Mouse (Mus musculus): ENCODE data around the gene Gdf15. TPM values are rescaled to one million over a fixed set of nuclear protein-coding genes. Genes with fewer than 3 reads are reported as not detected.

The Gdf15 gene
- polyA plus RNA-seq, 2 experiments, result 0.18 to 0.47 TPM

DNA sequence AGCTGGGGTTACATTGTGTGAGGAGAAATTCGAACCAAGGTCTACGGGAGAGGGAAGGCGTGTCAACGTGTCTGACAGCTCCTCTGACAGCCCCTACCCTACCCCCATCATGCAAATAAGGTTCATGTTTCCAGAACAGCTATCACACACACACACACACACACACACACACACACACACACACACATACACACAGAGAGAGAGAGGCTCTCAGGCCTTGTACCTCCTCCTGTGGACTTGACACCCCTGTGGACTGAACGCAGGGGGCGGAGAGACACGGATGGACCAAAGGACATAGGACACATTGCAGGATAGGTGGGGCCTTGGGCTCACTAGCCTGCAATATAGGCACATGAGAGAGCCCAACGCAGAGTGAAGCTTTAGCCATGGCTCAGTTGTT, 4.6 kb upstream of the Gdf15 start:
- H3K4me3 ChIP-seq (replicated peaks; ENCODE audit: low read length), result no peak overlapping the region
- ATAC-seq (ENCODE audit: low FRiP score, low read depth) (no peak), DNase-seq (ENCODE audit: low spot score) (no peak)
- 55% methylated on average over 8 of the region's 8 CpGs for WGBS
- peaks cover 10% of the 10 kb centered on the region; the same call in 1 of the 2 replicates for H3K4me1 ChIP-seq (ENCODE audit: control insufficient read depth, insufficient read depth, low read length)
- H3K36me3 ChIP-seq (ENCODE audit: control insufficient read depth, insufficient read depth, low read length), result no peaks in the 10 kb centered on the region
- no peak for TF ChIP-seq POLR2A (IDR thresholded peaks at IDR 0.05; ENCODE audit: borderline replicate concordance, extremely low read depth, insufficient read depth, insufficient read length)
- no peaks in the 10 kb centered on the region for H3K9me3 ChIP-seq (ENCODE audit: control insufficient read depth, low read length)
- no peak overlapping the region for H3K4me2 ChIP-seq (replicated peaks; ENCODE audit: low read depth, low read length, severe bottlenecking)
- no peak overlapping the region for H3K9ac ChIP-seq (ENCODE audit: low read depth, low read length, severe bottlenecking)
- no peak overlapping the region for H3K27ac ChIP-seq (replicated peaks; ENCODE audit: low read depth, low read length)
- H3K27me3 ChIP-seq (ENCODE audit: control insufficient read depth, insufficient read depth, low read length), result no peaks in the 10 kb centered on the region

DNA sequence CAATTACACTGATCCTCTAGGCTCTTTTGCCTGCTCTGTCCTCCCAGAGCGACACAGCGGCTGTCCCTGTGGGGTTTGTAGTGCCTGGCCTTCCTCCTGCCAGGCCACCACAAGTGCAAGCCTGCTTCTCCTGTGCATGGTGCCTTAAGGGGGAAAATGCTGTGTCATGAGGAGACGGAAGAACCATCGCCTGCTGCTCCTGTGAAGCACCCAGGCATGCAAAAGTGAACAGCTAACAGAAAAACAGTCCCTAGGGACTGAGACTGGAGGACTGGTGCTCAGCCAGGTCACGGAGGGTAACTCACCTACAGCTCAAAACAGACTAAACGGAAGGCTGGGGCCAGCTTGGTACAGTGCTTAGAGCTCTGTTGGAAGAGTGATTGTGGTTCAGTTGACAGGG, 3.3 kb upstream of the Gdf15 start:
- 74% methylated on average over 6 of the region's 6 CpGs for WGBS
- H3K4me3 ChIP-seq (replicated peaks; ENCODE audit: low read length), result no peak overlapping the region
- H3K9ac ChIP-seq (ENCODE audit: low read depth, low read length, severe bottlenecking), result no peak overlapping the region
- peaks cover 12% of the 10 kb centered on the region; the same call in 1 of the 2 replicates for H3K4me1 ChIP-seq (ENCODE audit: control insufficient read depth, insufficient read depth, low read length)
- ATAC-seq (ENCODE audit: low FRiP score, low read depth) (no peak), DNase-seq (ENCODE audit: low spot score) (no peak)
- H3K36me3 ChIP-seq (ENCODE audit: control insufficient read depth, insufficient read depth, low read length), result no peaks in the 10 kb centered on the region
- no peak overlapping the region for H3K4me2 ChIP-seq (replicated peaks; ENCODE audit: low read depth, low read length, severe bottlenecking)
- H3K9me3 ChIP-seq (ENCODE audit: control insufficient read depth, low read length), result no peaks in the 10 kb centered on the region
- peaks cover 6% of the 10 kb centered on the region; the same call in 1 of the 2 replicates for H3K27me3 ChIP-seq (ENCODE audit: control insufficient read depth, insufficient read depth, low read length)
- H3K27ac ChIP-seq (replicated peaks; ENCODE audit: low read depth, low read length), result no peak overlapping the region
- TF ChIP-seq POLR2A (IDR thresholded peaks at IDR 0.05; ENCODE audit: borderline replicate concordance, extremely low read depth, insufficient read depth, insufficient read length), result no peak

DNA sequence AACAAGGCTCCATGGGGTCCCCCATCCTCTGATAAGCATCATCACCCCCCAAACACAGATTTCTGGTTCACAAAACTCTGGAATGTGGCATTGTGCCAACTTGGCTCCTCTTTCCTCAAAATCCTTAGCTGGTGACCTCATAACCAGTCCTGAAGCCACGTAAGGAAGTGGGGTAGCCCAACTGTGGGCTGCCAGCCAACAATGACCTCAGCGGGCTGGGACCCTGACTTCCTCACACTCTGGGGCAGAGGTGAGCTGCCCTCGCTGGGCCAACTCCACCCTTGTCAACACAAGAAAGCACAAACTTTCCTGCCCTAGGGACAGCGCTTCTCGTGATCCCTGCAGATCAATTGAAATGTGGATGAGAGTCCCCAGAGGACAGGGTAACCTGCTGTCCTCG, 1.8 kb upstream of the Gdf15 start:
- Histone ChIP-seq H3K27me3 (ENCODE audit: control insufficient read depth, insufficient read depth, low read length) (peaks cover 6% of the 10 kb centered on the region; the same call in 1 of the 2 replicates), H3K9me3 (ENCODE audit: control insufficient read depth, low read length) (no peaks in the 10 kb centered on the region), H3K4me3 (replicated peaks; ENCODE audit: low read length) (no peak overlapping the region), H3K36me3 (ENCODE audit: control insufficient read depth, insufficient read depth, low read length) (no peaks in the 10 kb centered on the region), H3K4me2 (replicated peaks; ENCODE audit: low read depth, low read length, severe bottlenecking) (no peak overlapping the region), H3K4me1 (ENCODE audit: control insufficient read depth, insufficient read depth, low read length) (peaks cover 19% of the 10 kb centered on the region), H3K9ac (ENCODE audit: low read depth, low read length, severe bottlenecking) (no peak overlapping the region), H3K27ac (replicated peaks; ENCODE audit: low read depth, low read length) (no peak overlapping the region)
- ATAC-seq (ENCODE audit: low FRiP score, low read depth), result no peak
- TF ChIP-seq POLR2A (IDR thresholded peaks at IDR 0.05; ENCODE audit: borderline replicate concordance, extremely low read depth, insufficient read depth, insufficient read length), result no peak
- peak; percentile 64 for DNase-seq (ENCODE audit: low spot score)
- 49% methylated on average over 6 of the region's 6 CpGs for WGBS

DNA sequence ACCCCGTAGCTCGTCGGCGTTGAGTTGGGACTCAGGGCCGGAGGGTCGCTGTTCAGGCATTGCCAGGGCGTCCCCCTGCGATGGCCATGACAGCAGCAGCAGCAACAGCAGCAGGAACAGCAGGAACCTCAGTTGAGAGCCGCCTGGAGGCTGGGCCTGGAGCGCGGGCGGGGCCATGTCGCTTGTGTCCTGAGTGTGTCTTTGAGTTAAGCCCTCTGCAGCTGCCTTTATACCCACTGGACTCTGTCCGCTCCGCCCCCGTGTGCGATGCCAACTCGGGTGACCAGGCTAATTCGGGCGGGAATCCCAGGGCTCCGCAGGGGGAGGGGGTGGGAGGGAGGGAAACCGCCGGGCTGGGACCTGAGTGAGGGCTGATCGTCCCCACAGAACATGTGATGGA, 820 bp downstream of the Gdf15 start:
- no peak overlapping the region for H3K4me3 ChIP-seq (replicated peaks; ENCODE audit: low read length)
- ATAC-seq (ENCODE audit: low FRiP score, low read depth) (no peak), DNase-seq (ENCODE audit: low spot score) (no peak)
- no peak for TF ChIP-seq POLR2A (IDR thresholded peaks at IDR 0.05; ENCODE audit: borderline replicate concordance, extremely low read depth, insufficient read depth, insufficient read length)
- 16% methylated on average over 23 of the region's 24 CpGs for WGBS
- peaks cover 6% of the 10 kb centered on the region; the same call in 1 of the 2 replicates for H3K27me3 ChIP-seq (ENCODE audit: control insufficient read depth, insufficient read depth, low read length)
- no peak overlapping the region for H3K27ac ChIP-seq (replicated peaks; ENCODE audit: low read depth, low read length)
- peaks cover 15% of the 10 kb centered on the region for H3K4me1 ChIP-seq (ENCODE audit: control insufficient read depth, insufficient read depth, low read length)
- H3K4me2 ChIP-seq (replicated peaks; ENCODE audit: low read depth, low read length, severe bottlenecking), result no peak overlapping the region
- H3K9me3 ChIP-seq (ENCODE audit: control insufficient read depth, low read length), result no peaks in the 10 kb centered on the region
- no peak overlapping the region for H3K9ac ChIP-seq (ENCODE audit: low read depth, low read length, severe bottlenecking)
- H3K36me3 ChIP-seq (ENCODE audit: control insufficient read depth, insufficient read depth, low read length), result no peaks in the 10 kb centered on the region

DNA sequence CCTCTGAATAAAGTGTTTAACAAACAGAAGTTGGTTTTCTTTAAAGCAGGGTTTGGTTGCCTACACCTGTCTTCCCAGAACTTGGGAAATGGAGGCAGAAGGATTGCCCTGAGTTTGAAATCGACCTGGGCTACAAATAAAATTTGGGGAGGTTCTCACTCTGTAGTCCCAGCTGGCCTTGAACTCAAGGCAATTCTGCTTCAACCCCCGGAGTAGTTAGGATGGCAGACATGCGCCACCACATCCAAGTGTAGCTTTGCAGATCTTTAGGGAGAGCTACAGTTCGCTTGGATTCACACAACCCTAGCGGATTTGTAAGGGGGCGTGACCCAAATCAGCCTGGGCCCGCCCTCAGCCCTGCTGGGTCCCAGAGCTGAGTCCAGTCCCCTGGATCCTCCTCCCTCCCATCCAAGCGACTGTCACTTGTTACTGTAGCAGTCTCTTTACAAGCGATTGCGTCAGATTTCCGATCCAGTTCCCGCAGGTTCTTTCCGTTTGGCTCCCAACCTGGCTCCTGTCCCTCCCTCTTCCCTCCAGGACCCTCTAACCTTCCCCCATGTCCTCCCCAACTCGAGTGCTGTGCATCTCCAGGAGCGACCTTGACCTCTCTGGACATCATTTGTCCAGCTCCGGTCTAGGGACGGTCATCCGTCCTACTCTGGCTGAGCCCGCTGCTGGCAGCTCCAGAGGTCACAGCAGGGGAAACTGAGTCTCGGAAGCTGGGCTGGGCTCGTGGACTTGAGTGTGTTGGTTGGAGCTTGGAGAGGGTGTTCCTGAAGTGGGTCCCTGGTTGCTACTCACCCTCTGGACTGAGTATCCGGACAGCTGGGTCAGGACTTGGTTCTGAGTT, 1.5 kb downstream of the Gdf15 start:
- H3K4me3 ChIP-seq (replicated peaks; ENCODE audit: low read length), result no peak overlapping the region
- no peak overlapping the region for H3K27ac ChIP-seq (replicated peaks; ENCODE audit: low read depth, low read length)
- no peak for TF ChIP-seq POLR2A (IDR thresholded peaks at IDR 0.05; ENCODE audit: borderline replicate concordance, extremely low read depth, insufficient read depth, insufficient read length)
- peak overlapping the region; percentile 72; the same call in 1 of the 2 replicates for H3K4me2 ChIP-seq (replicated peaks; ENCODE audit: low read depth, low read length, severe bottlenecking)
- H3K4me1 ChIP-seq (ENCODE audit: control insufficient read depth, insufficient read depth, low read length), result peaks cover 15% of the 10 kb centered on the region
- no peak for DNase-seq (ENCODE audit: low spot score)
- no peak overlapping the region; the same call in 1 of the 2 replicates for H3K9ac ChIP-seq (ENCODE audit: low read depth, low read length, severe bottlenecking)
- 16% methylated on average over 22 of the region's 22 CpGs for WGBS
- peaks cover 6% of the 10 kb centered on the region; the same call in 1 of the 2 replicates for H3K27me3 ChIP-seq (ENCODE audit: control insufficient read depth, insufficient read depth, low read length)
- no peak for ATAC-seq (ENCODE audit: low FRiP score, low read depth)
- no peaks in the 10 kb centered on the region for H3K36me3 ChIP-seq (ENCODE audit: control insufficient read depth, insufficient read depth, low read length)
- H3K9me3 ChIP-seq (ENCODE audit: control insufficient read depth, low read length), result no peaks in the 10 kb centered on the region

Measured in limb, embryonic 14.5 days (tissue).